Mouse (Mus musculus) monocyte, adult 2 months (primary cell): ENCODE measurements at regions not wholly inside any gene's neighbourhood (a gene's known extent, or its start where the extent isn't known, plus 50 kb on each side); places are given as distances from the start of the nearest gene placed in this dataset.
"Not testable (repeated sequence)": the region's sequence is repeated elsewhere in the genome, so short reads cannot be mapped to it uniquely, and the experiment has no call there.

Experiments
- DNase-seq, 2 experiments: peaks; one replicate each; pipeline ENCODE4 v3.0.0; 2022; ENCODE audit warnings: low spot score in 2 of 2, low read depth in 1 of 2

DNA sequence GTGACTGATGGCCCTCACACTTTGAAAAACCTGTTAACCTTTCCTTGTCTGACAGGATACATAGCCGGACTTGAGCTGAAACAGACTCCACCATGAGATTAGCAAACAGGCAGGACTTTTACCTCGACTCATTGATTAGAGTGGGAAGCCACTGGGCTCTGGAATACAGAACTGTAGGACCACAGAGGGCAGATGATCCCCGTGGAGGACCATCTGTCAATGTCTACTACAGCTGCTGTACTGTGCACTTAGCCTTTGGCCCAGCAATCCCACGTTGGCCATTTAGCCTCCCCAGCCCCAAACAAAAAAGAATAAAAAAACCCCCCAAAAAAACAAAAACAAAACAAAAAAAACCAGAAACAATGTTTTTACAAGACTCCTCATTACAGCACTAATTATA is 103.9 kb upstream of the Dazl start:
- no peak for DNase-seq

DNA sequence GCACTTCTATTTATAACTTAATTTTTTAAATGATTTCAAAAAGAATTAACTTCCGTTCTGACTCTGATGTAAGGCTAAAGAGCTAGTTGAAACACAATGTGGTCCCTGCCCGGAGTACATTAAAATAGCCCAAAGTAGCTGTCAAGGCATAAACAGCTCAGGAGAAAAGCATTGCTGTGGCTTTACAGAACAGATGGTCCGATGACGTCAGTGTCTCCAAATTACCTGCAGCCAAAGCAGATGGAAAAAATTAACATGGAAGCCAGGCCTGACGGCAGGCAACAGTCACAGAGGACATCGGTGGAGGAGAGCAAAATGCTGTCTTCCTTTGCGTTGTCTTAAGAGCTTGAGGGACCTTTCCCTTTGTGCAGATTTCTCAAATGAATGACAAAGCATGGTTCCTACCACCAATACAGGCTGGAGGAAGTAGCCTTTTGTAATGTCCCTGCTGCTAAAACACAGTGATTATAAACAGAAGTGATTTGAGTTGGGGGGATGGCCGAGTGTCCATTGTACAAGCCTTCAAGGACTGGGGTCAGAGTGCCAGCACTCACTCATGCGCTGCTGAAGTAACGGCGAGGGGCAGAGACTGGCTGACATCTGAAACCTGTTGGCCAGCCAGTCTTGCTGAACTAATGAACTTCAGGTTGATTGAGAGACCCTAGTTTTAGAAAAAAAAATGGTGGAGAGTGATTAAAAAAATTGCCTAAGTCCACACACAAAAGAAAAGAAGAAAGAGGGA is 101.8 kb upstream of the Plcl2 start:
- DNase-seq = no peak

DNA sequence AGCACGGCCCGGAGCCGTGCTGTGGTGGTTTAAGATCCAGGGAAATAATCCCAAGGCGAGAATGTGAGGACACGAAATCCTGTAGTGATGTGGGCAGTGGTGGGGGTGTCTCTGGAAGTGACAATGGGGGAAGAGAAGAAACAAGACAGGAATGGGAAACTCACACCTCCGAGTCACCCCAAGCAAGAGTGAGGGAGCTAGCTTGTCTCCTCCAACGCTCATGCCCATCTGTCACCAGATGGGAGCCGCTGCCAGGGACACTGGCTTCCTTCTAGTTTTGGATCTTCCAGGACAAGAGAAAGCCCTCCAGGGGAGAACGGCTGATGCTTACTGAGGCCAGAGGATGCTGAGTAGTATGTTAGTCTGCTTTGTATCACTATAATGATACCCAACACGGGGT is 100.6 kb upstream of the Plcl2 start:
- no peak for DNase-seq

GRCm38 (mm10) chr17:50409271-50409670 is 99.9 kb upstream of the Plcl2 start:
- DNase-seq = no peak

DNA sequence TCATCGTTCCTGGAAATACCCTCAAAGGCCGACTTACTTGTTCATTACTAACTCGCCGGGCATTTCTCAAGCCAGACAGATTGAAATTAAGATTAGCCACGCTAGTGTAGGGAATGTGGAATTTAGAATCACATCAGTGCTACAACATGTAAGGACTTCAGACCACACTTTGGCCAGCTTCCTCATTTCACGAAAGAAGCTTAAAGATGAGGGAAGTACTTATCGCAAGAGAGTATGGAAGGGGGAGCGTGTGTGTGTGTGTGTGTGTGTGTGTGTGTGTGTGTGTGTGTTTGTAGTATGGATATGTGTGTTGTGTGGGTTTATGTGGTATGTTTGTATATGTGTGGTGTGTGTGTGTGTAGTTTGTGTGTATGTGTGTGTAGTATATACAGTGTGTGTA is 99.3 kb upstream of the Plcl2 start:
- DNase-seq = no peak

GRCm38 (mm10) chr17:50410296-50410695 is 98.9 kb upstream of the Plcl2 start:
- DNase-seq = no peak

- no peak for DNase-seq
These were observed 96.8 kb upstream of the Plcl2 start for GRCm38 (mm10) chr17:50412446-50412845.

DNA sequence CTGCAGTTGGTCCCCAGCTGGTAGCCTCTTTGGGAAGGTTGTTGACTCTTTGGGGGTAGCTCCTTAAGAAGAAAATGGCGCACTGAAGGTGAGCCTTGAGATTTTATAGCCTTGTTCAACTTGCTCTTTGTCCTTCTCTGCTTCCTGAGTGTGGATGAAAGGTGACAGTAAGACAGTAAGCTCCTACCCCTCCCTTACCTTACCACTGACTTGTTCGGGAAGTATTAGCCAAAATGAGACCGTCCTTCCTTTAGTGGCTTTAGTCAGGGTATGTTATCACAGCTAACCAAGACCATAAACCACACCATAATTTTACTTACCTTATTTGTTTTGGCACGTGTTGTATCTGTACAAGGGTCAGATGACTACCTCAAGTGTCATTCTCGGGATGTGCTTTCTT is 95.3 kb upstream of the Plcl2 start:
- no peak for DNase-seq

DNA sequence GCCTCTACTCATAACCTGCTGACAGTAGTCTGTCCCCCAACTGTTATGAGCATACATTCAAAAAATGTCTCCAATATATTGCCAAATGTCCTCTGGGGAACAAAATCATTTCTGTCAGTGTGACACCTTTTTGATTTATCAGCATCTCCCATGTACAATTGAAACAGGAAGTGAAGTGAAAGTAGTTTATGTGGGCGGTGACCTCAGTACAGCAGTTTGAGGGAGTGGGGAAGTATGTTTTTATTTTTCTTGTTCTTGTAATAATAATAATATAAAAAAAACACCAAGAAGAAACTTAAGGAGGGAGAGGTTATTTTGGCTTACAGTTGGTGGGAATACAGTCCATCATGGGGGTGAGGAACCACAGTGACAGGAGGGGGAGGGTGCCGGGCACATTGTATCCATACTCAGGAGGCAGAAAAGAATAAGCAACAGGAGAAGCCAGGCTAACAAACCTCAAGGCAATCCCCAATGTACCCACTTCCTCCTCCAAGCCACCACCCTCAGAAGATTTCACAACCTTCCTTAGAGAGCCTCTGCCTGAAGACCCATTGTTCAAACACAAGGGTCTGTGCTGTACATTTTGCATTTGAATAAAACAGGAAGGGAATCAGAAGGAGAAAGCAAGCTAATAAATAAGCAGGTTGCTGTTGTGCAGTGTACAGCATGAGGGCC is 93.7 kb upstream of the Plcl2 start:
- DNase-seq = peak; percentile 36 to 60

DNA sequence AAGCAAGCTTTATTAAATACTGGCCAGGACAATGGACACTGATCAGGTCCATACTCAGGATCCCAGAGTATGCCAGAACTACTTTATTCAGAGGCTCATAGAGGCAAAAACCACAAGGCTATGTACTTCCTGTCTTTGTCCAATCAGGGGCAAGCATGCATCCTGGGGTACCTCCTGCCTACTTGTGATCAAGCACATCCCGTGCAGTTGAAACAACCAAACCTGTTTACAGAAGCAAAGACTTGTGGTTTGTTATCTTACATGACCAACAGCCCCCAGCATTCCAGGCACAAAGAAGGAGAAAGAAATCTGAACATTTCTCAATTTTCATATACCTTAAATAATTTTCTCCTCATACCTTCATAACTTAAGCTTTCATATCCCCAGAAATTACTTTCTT is 93.1 kb upstream of the Plcl2 start:
- DNase-seq = no peak

DNA sequence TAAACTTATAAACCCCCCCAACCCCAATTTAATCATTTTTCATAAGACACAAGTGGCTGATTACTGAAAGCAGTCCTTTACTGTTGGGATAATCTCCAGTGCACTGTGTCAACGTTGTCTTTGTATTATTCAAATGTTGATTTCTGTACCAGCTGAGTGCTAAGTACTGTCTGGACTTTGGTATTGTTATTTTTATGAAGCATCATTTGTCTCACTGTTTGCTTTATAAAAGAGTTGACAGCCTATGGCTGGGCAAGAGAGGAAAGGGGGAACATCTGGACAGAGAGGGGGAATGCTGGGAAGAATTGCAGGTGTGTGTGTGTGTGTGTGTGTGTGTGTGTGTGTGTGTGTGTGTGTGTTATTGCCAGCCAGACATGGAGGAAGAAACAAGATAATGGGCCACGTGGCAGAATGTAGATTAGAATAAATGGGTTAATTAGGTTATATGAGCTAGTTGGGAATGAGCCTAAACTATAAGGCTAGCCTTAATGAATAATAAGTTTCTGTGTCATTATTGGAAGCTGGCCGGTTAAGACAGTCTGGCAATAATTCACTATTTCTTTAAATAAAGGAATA is 92.6 kb upstream of the Plcl2 start:
- no peak for DNase-seq

DNA sequence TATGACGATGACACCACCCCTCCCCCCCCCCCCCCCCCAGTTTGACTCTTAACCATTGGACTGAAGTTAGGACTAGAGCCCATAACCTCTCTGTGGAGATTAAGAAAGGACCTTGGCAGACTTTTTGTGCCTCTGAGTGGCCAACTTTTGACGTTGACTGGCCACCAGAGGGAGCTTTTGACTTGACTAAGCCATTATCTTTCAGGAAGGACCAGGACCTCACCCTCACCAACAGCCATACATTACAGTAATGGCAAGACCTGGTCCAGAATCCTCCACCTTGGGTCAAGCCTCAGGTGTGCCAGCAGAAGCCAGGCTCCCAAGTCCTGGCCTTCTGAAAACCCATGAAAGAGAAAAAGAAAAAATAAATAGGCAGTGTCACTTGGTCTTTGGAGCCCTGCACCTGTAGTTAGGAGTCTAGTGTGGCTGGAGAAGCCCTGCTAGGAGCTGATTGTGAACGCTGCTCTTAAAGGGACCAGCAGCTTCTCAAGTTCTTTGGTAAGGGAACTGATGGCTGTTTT is 90.3 kb upstream of the Plcl2 start:
- no peak for DNase-seq

- DNase-seq = not testable (repeated sequence)
These were observed 89.7 kb upstream of the Plcl2 start for GRCm38 (mm10) chr17:50419551-50419950.

GRCm38 (mm10) chr17:50419966-50420365 is 89.2 kb upstream of the Plcl2 start:
- no peak for DNase-seq

DNA sequence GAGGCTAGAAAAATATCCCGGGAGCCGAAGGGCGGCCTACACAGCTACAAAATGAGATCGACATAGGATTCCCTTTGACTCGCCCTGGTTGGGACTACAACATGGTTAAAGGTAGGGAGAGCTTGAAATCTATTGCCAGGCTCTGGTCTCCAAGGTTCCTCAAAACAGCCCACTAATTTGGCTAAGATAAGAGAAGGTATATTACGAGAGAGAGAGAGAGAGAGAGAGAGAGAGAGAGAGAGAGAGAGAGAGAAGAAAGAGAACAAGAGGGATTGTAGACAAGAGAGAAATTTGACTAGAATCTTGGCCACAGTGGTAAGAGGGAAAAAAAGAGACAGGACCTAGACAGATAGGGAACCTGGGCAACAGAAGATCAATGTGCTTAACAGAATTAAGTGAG is 88.5 kb upstream of the Plcl2 start:
- no peak for DNase-seq

GRCm38 (mm10) chr17:50421476-50421875 is 87.7 kb upstream of the Plcl2 start:
- DNase-seq = no peak

DNA sequence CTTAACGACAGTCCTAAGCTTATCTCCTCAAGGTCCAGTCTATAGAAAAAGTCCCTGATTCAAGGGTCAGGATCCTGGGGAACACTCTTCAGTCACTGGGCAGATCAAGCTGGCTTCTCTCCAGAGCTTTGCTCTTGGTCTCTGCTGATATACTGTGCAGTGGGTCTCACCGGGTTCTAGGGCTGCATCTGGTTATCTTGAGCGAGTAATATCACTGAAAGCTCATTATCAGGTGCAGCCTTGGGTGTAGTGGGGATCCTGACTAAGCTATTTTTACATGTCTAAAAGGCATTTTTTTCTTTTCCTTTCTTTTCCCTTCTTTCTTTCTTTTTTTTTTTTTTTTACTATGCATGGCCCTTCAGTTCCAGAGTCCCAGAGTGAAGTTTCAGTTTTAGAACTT is 84.1 kb upstream of the Plcl2 start:
- DNase-seq = no peak

GRCm38 (mm10) chr17:50425531-50425930 is 83.7 kb upstream of the Plcl2 start:
- no peak for DNase-seq

- no peak for DNase-seq
These were observed 83.1 kb upstream of the Plcl2 start for GRCm38 (mm10) chr17:50426146-50426545.

DNA sequence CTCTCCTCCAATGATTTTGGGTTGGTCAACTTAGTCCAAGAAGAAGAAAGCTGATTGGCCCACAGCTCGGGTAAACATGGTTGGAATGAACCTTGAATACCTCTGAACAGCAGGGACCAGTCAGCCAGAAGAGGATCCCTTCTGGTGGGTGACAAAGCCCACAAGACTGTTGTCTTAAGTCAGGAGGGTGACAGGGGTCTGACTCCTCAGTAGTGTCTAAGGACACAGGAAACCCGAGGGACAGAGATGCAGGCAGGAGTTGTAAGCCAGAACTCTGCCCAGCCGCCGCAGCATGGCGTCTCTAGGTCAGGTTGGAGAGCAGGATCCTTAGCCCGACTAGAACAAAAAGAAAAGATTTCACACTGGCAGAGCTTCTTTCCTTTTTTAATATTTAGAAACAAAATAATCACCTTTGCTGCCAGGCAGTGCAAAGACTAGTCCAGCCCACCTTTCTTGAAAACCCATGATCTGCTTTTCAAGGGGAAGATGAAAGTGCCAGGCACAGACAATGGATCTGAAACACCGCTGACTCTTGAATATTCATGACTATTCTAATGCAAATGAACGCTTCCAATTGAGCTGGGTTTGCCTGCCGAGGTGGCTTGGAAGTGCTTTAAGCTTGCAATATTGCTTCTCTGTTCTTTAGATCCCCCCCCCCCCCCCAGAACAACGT is 81.7 kb upstream of the Plcl2 start:
- no peak for DNase-seq

DNA sequence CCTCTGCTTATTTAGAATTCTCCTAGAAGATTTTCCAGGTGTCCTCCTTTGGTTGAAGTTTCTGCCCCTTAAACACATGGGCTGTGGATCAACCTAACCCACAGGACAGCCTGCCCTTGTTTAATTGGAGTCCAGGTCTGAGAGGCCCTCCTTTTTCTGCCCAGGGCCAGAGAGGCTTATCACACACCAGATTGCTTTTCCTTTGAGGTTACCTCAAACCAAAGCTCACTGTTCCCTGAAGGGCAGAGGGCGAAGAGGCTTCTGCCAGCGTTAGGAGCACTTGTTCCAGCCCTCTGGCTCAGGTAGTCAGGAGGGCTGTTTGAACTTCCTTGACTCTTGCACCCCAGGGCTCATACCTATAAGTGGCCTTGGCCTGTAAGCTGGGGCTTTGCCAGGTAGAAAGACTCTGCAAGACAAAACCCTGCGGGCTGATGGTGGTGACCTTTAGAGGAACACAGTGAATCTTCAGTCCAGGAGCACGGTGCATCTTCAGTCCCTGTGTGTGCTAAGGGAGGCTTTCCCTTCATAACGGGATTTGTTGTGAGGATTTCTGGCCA is 81.1 kb upstream of the Plcl2 start:
- DNase-seq = no peak
